Mouse (Mus musculus) left cerebral cortex, postnatal 25 days (tissue): Measurements from ENCODE around the gene Canx. TPM values are rescaled to one million over a fixed set of nuclear protein-coding genes. Genes with fewer than 3 reads are reported as not detected.

ENCODE experiments used
- DNase-seq, 2 experiments: peaks; one replicate each; pipeline ENCODE4 v3.0.0; 2022; ENCODE audit warnings: low spot score in 2 of 2, mixed read lengths in 1 of 2
- intact Hi-C: fragments of 180-260 bp; cut with DNase I; formaldehyde crosslinking; loops from one replicate; pipeline ENCODE4 v1.15.1; 2025
- total RNA-seq, 2 experiments: library from RNA; stranded (reverse); gene quantifications; 2 replicates each; pipeline ENCODE4 v1.2.3; 2021

Gene Canx
- total RNA-seq, 2 experiments from 2014 or later: 432 to 442 TPM

GRCm38 (mm10) chr11:50285263-50285662 lies 40.2 kb downstream of the Canx start:
- intact Hi-C loops: no loop called here
- DNase-seq: no peak

GRCm38 (mm10) chr11:50280053-50280452 lies 45.4 kb downstream of the Canx start:
- DNase-seq: no peak
- intact Hi-C loops: no loop called here

GRCm38 (mm10) chr11:50279005-50279404 lies 46.5 kb downstream of the Canx start:
- intact Hi-C loops: no loop called here
- no peak for DNase-seq

- DNase-seq: no peak
- intact Hi-C loops: no loop called here
These were observed 47.8 kb downstream of the Canx start for GRCm38 (mm10) chr11:50277706-50278105.

GRCm38 (mm10) chr11:50277025-50277424 lies 48.4 kb downstream of the Canx start:
- intact Hi-C loops: no loop called here
- DNase-seq: no peak

GRCm38 (mm10) chr11:50275568-50276151 lies 49.8 kb downstream of the Canx start:
- intact Hi-C loops: no loop called here
- peak in 1 of 2 experiments; percentile 81 for DNase-seq

- DNase-seq: no peak
These were observed 50.4 kb downstream of the Canx start for GRCm38 (mm10) chr11:50275077-50275476.

GRCm38 (mm10) chr11:50272819-50273218 lies 52.7 kb downstream of the Canx start:
- intact Hi-C loops: no loop called here
- DNase-seq: no peak

More at GRCm38 (mm10) chr11:50275077-50275476, 50.4 kb downstream of the Canx start:
- intact Hi-C loops: no loop called here

- DNase-seq: no peak
- intact Hi-C loops: no loop called here
These were observed 55.6 kb downstream of the Canx start for GRCm38 (mm10) chr11:50269885-50270284.

GRCm38 (mm10) chr11:50269163-50269562 lies 56.3 kb downstream of the Canx start:
- DNase-seq: no peak
- intact Hi-C loops: no loop called here

GRCm38 (mm10) chr11:50266997-50267396 lies 58.5 kb downstream of the Canx start:
- no peak for DNase-seq
- intact Hi-C loops: no loop called here

- DNase-seq: no peak
- intact Hi-C loops: no loop called here
These were observed 59.5 kb downstream of the Canx start for GRCm38 (mm10) chr11:50265931-50266330.

- no peak for DNase-seq
- intact Hi-C loops: no loop called here
These were observed 62.3 kb downstream of the Canx start for GRCm38 (mm10) chr11:50263198-50263597.

GRCm38 (mm10) chr11:50262020-50262419 lies 63.5 kb downstream of the Canx start:
- intact Hi-C loops: no loop called here
- no peak for DNase-seq

GRCm38 (mm10) chr11:50258310-50258709 lies 67.2 kb downstream of the Canx start:
- intact Hi-C loops: no loop called here
- peak in 1 of 2 experiments; percentile 87 for DNase-seq

- intact Hi-C loops: no loop called here
- DNase-seq: peak in 1 of 2 experiments; percentile 72
These were observed 68.9 kb downstream of the Canx start for GRCm38 (mm10) chr11:50256615-50257014.

GRCm38 (mm10) chr11:50254010-50254580 lies 71.4 kb downstream of the Canx start:
- intact Hi-C loops: no loop called here
- peak; percentile 82 to 96 for DNase-seq

GRCm38 (mm10) chr11:50253393-50253792 lies 72.1 kb downstream of the Canx start:
- no peak for DNase-seq

GRCm38 (mm10) chr11:50252684-50253265 lies 72.7 kb downstream of the Canx start:
- DNase-seq: no peak
- intact Hi-C loops: no loop called here

More at GRCm38 (mm10) chr11:50253393-50253792, 72.1 kb downstream of the Canx start:
- intact Hi-C loops: no loop called here

- no peak for DNase-seq
- intact Hi-C loops: no loop called here
These were observed 73.3 kb downstream of the Canx start for GRCm38 (mm10) chr11:50252166-50252565.

GRCm38 (mm10) chr11:50248473-50249171 lies 76.9 kb downstream of the Canx start:
- intact Hi-C loops: no loop called here
- DNase-seq: peak in 1 of 2 experiments; percentile 35
